Mouse (Mus musculus) neutrophil, adult 65 days (primary cell): ENCODE data around the gene Fbxw2. TPM values are rescaled to one million over a fixed set of nuclear protein-coding genes. Genes with fewer than 3 reads are reported as not detected.

ENCODE experiments used
- total RNA-seq: library from RNA; stranded (reverse); gene quantifications from 2 replicates; pipeline ENCODE4 v1.2.4, GENCODE M21; 2023

The Fbxw2 gene
- 126 and 150 TPM in 2 replicates for total RNA-seq

GRCm38 (mm10) chr2:34825827-34826459, at the start of gene Fbxw2:
Gene Fbxw2, minus strand, starts transcription at chr2:34826311.

DNA sequence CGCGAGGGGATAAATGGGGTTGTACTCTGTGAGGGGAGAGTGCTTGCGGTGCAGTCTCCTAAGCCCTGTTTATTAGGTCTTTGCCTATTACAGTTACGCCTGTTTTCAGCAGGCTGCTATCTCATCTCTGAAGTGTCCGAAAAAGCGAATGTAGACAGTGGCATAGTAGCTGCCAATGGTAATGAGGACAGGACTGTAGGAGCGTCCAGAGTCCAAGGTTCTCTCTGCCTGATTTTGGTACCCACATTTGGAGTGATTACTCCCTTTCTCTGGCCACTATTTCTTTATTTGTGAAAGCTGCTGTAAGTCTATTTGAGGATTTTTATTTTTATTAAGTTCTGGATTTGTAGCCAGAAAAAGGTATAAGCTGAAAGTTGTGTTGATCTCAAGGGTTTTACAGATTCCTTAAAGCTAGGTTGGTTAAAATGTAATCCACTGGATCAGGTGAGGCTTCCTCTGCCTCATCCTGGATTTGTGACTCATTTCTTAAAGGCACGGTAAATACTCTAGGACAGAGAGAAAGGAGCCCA, 48.8 kb upstream of the Fbxw2 start, which contains the start of gene Psmd5:
TSS of gene Psmd5 (minus strand) at position 153 of the 530 bp plus-strand sequence.

GRCm38 (mm10) chr2:34874271-34874670, 48.2 kb upstream of the Fbxw2 start, which contains the start of gene Cutal:
Gene Cutal, plus strand, starts transcription at chr2:34874396.

DNA sequence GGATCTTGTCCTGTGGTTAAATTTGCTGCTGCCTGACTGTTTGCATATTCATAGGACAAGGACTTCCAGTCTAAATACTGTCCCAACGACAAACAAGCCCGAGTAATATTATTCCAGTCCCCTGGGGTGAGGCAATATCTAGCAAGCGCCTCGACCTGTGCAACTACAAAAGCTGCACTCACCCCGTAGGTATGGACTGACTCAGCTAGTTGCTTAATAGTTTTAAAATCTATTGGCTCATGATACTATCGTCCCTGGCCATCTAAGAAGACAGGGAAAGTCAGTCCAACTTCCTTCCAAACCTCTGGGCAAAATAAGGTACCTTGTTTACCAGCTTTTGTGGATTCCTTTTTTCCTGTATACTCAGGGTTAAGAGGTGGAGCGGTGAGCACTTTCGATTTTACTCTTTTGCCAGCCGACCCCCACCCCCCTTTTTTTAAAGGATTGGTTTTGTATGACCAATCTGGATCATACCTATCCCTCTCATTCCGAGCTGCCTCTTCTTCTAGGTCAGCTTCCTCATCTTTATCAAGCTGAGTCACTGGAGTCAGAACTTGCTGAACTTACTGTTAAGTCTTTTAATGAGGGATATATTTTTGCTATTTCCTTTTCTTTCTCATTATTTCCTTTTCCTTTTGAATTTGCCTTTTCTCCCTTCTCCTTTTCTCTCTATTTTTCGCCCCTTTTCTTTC, 6.8 kb upstream of the Fbxw2 start, which contains the start of gene Gm34653:
TSS of gene Gm34653 (plus strand) at position 242 of the 692 bp plus-strand sequence.

GRCm38 (mm10) chr2:34799357-34800256, 26.5 kb downstream of the Fbxw2 start, which contains the start of gene Rabepk:
Gene Rabepk, minus strand, starts transcription at chr2:34799912.

DNA sequence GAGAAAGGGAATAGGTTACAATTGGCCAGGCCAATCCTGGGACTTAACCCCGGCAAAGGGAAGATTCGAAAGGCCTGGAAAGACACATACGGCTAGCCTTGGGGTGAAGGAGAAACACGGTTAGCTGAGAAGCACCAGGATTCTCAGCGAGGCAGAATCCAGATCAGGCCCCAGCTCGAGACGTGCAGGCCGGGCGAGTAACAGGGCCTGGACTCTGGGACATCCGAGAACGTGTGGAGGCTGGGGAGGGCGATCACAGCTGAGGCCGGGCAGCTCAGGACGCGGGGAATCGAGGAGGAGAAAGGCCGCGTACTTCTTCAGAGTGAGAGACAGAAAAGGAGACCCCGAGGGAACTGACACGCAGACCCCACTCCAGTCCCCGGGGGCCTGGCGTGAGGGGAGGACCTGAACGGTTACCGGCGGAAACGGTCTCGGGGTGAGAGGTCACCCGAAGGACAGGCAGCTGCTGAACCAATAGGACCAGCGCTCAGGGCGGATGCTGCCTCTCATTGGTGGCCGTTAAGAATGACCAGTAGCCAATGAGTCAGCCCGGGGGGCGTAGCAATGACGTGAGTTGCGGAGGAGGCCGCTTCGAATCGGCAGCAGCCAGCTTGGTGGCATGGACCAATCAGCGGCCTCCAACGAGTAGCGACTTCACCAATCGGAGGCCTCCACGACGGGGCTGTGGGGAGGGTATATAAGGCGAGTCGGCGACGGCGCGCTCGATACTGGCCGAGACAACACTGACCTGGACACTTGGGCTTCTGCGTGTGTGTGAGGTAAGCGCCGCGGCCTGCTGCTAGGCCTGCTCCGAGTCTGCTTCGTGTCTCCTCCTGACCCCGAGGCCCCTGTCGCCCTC, 54.5 kb downstream of the Fbxw2 start, which contains the start of gene Hspa5:
TSS of gene Hspa5 (plus strand) at position 603 of the 859 bp plus-strand sequence.

GRCm38 (mm10) chr2:34754551-34755358, 71.4 kb downstream of the Fbxw2 start, which contains the start of gene Gapvd1:
Gene Gapvd1, minus strand, starts transcription at chr2:34755232.

Other genes starting within 250 kb of the Fbxw2 start
- gene Gapvd1, start 71.1 kb downstream of the Fbxw2 start, total RNA-seq, result 77.9 and 115 TPM in 2 replicates
- 633 and 771 TPM in 2 replicates for gene Hspa5, start 54.3 kb downstream of the Fbxw2 start, total RNA-seq
- 5.0 and 6.9 TPM in 2 replicates for gene Rabepk, start 26.4 kb downstream of the Fbxw2 start, total RNA-seq
- not detected in 2 replicates for gene Gm34653, start 6.7 kb upstream of the Fbxw2 start, total RNA-seq
- not detected in 2 replicates for gene Cutal, start 48.1 kb upstream of the Fbxw2 start, total RNA-seq
- gene Psmd5, start 48.7 kb upstream of the Fbxw2 start, total RNA-seq, result 11.6 and 21.5 TPM in 2 replicates
- gene Phf19, start 87.7 kb upstream of the Fbxw2 start, total RNA-seq, result 9.7 and 11.0 TPM in 2 replicates
- gene Traf1, start 135.5 kb upstream of the Fbxw2 start, total RNA-seq, result 15.9 and 21.1 TPM in 2 replicates
- 1.4 and 1.5 TPM in 2 replicates for gene Hc, start 235.1 kb upstream of the Fbxw2 start, total RNA-seq